Mouse (Mus musculus) CH12.LX (cell line): Measurements from ENCODE around the gene Fitm2.

Experiments
- CTCF ChIP-seq, 2 experiments: IDR thresholded peaks in 1 of 2; conservative IDR thresholded peaks in 1 of 2; 2 replicates each; pipeline ENCODE4 v1.5.1; 2011 to 2012; ENCODE audit warnings: low read depth in 2 of 2, low read length in 2 of 2, improper control_type of control experiment in 1 of 2, inconsistent platforms in 1 of 2, mild to moderate bottlenecking in 1 of 2, moderate library complexity in 1 of 2
- ZNF384 ChIP-seq: IDR thresholded peaks from 2 replicates; pipeline ENCODE4 v1.6.1; 2012; ENCODE audit warnings: low read depth, low read length, improper control_type of control experiment, inconsistent platforms

DNA sequence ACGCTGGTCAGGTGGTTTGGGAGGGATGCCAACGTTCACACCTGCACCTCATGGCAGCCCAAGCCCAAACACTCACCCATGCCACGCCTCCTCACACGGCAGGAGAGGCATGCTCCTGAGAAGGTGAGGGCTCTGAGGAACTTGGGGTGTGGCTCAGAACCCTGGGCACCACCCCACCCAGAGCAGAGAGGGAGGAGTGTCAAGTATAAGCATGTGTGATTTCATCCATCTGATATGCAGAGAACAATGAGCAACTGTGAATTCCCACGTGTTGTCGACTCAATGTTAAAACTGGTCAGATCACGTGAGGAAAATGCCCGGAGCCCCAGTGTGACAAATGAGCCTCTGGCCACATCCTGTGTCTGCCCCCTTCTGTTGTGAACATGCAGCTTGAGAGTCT is 5.7 kb downstream of the Fitm2 start:
- TF ChIP-seq CTCF (conservative IDR thresholded peaks at IDR 0.05 in 1 of 2, IDR thresholded peaks at IDR 0.05 in 1 of 2; ENCODE audit: low read depth in 2 of 2, low read length in 2 of 2) (no peak), ZNF384 (no peak)
